Mouse (Mus musculus): Measurements from ENCODE around the gene Fam84b. TPM values are rescaled to one million over a fixed set of nuclear protein-coding genes. Genes with fewer than 3 reads are reported as not detected.

Gene Fam84b
- polyA plus RNA-seq, 1 experiment from 2014 or later, result 9.6 TPM

DNA sequence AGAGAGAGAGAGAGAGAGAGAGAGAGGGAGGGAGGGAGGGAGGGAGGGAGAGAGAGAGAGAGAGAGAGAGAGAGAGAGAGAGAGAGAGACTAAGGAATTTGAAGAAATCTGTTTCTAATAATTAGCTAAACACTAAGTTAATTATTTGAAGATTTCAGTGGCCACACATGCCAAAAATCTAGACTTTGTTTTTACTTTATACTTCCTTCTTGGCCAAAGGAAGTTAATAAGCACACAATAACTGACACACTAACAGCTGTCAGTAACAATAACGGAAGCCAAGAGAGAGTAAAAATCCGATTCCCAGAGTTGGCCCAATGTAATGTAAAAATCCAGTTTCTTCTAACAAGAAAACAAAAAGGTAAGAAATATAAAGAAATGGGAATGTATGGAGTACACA, 69.8 kb downstream of the Fam84b start:
- no peak for ATAC-seq (ENCODE audit: insufficient number of reproducible peaks, insufficient read depth, low FRiP score, low TSS enrichment, low read depth)
- H3K4me2 ChIP-seq, result no peak overlapping the region
- H3K4me1 ChIP-seq, result no peaks in the 10 kb centered on the region
- H3K27ac ChIP-seq, result no peak overlapping the region
- H3K36me3 ChIP-seq, result no peaks in the 10 kb centered on the region
- H3K27me3 ChIP-seq, result no peaks in the 10 kb centered on the region
- no peaks in the 10 kb centered on the region for H3K9me3 ChIP-seq
- no peak overlapping the region for H3K4me3 ChIP-seq
- no peak overlapping the region for H3K9ac ChIP-seq
- WGBS, result 33% methylated on average over 2 of the region's 2 CpGs

DNA sequence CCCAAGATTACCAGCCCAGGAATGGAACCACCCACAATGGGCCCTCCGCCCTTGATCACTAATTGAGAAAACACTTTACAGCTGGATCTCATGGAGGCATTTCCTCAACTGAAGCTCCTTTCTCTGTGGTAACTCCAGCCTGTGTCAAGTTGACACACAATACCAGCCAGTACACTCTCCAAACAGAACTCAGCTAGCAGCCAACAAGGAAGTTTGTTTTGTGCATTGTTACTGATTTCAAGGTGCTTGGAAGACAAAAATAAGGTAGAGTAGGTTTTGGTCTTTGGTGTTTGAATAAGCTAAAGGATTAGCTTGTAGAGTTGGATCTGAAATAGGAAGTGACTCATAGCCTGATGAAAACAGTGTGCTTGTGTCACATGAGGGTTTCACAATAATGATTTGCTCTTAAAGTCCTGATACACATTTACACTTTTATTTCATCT, 74.0 kb downstream of the Fam84b start:
- Histone ChIP-seq H3K27ac (no peak overlapping the region), H3K4me3 (no peak overlapping the region), H3K9ac (no peak overlapping the region), H3K9me3 (no peaks in the 10 kb centered on the region), H3K4me1 (no peaks in the 10 kb centered on the region), H3K27me3 (no peaks in the 10 kb centered on the region), H3K36me3 (no peaks in the 10 kb centered on the region), H3K4me2 (no peak overlapping the region)
- ATAC-seq (ENCODE audit: insufficient number of reproducible peaks, insufficient read depth, low FRiP score, low TSS enrichment, low read depth), result no peak
- WGBS, result 29% methylated on average over 1 of the region's 1 CpGs

DNA sequence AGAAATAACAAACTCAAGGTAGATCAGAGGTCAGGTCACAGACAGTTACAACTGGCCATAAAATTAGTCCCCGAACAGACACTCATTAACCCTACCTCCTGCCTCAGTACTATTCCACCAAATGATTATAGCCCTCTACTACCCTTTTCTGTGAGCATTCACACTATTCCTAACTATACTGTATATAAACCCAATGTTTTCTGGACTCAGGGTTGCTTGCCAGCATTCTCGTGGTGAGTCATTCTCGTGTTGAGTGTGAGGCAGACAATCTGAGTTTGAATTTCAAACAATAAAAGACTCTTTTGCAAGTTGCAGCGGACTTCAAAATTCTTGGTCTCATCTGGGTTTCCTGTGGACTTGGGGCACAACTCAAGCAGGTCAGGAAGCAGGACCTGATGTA, 74.5 kb downstream of the Fam84b start:
- Histone ChIP-seq H3K27ac (no peak overlapping the region), H3K9me3 (no peaks in the 10 kb centered on the region), H3K9ac (no peak overlapping the region), H3K36me3 (no peaks in the 10 kb centered on the region), H3K4me2 (no peak overlapping the region), H3K27me3 (no peaks in the 10 kb centered on the region), H3K4me1 (no peaks in the 10 kb centered on the region), H3K4me3 (no peak overlapping the region)
- ATAC-seq (ENCODE audit: insufficient number of reproducible peaks, insufficient read depth, low FRiP score, low TSS enrichment, low read depth), result no peak
- 80% methylated on average over 4 of the region's 4 CpGs for WGBS

Other genes with a start within 250 kb of the Fam84b start
- not detected in 2 replicates for gene A1bg, start 69.2 kb upstream of the Fam84b start, polyA plus RNA-seq (2015; fragmentation: Nextera tagmentation; extraction: Ambion mirVana)

All from embryonic facial prominence, embryonic 13.5 days (tissue).